Mouse (Mus musculus): Measurements from ENCODE around the gene Gm10447. TPM values are rescaled to one million over a fixed set of nuclear protein-coding genes. Genes with fewer than 3 reads are reported as not detected.

Gene Gm10447
- polyA plus RNA-seq, 1 experiment from 2014 or later = 0.38 TPM

DNA sequence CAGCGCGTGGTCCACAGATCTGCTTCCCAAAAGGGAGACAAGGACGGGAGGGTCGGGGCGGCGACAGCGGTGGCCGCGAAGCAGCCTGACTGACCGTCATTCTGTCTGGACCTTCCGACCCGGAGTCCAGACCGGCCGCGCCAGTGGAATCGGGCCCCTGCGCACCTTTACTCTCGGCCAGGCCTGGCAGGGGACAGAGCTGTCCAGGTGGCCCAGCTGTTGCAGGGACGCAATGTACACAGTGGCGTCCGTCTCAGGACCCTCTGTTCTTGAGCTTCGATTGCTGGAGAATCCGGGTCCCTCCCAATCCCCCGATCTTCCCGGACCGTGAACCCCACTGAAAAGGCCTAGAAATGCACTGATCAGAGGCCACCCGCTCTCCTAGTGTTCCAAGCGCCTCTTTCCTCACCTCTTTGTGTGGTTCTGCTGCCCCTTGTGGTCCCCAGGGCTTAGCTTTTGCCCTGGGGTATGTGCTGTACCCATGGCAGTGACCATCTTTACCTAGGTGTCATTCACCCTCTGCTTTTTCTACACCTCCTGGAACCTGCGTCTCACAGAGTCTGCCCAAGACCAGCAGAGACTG lies 553 bp upstream of the Gm10447 start:
- peak; percentile 50; the same call in 1 of the 2 replicates for ATAC-seq (ENCODE audit: insufficient number of reproducible peaks, insufficient read depth, low FRiP score, low TSS enrichment, low read depth)
- Histone ChIP-seq H3K36me3 (no peaks in the 10 kb centered on the region), H3K4me1 (replicated peaks) (no peaks in the 10 kb centered on the region), H3K9ac (replicated peaks) (peak overlapping the region; percentile 71), H3K9me3 (no peaks in the 10 kb centered on the region), H3K27me3 (peaks cover 34% of the 10 kb centered on the region), H3K27ac (peak overlapping the region; percentile 45), H3K4me2 (peak overlapping the region; percentile 87), H3K4me3 (replicated peaks) (peak overlapping the region; percentile 56)
- 6% methylated on average over 29 of the region's 29 CpGs for WGBS

- H3K36me3 ChIP-seq = no peaks in the 10 kb centered on the region
- peaks cover 14% of the 10 kb centered on the region for H3K27me3 ChIP-seq
- no peak overlapping the region for H3K27ac ChIP-seq
- H3K4me3 ChIP-seq (replicated peaks) = no peak overlapping the region
- 84% methylated on average over 5 of the region's 5 CpGs for WGBS
- peaks cover 7% of the 10 kb centered on the region; the same call in 1 of the 2 replicates for H3K4me1 ChIP-seq (replicated peaks)
- H3K4me2 ChIP-seq = no peak overlapping the region
- no peak overlapping the region for H3K9ac ChIP-seq (replicated peaks)
- no peaks in the 10 kb centered on the region for H3K9me3 ChIP-seq
- ATAC-seq (ENCODE audit: insufficient number of reproducible peaks, insufficient read depth, low FRiP score, low TSS enrichment, low read depth) = no peak
Measured at GRCm38 (mm10) chr11:53453031-53453430, 3.9 kb downstream of the Gm10447 start.

DNA sequence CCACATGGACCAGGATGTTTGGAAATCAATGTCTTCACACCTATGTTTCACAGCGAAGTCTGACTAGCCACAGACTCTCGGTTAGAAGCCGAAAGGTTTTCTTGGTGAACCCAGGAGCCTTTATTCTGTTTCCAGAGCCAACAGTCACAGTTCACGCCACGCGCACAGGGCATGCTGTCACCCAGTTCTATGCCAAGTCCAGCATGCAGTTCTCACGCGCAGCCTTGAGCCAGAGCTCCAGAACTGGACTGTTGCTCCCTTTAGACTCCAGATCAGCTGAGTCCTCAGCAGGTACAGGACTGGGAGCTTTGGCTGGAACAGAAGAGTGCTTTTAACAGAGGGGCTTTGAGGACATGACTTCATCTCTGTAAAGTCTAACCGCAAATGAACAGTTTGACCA lies 4.5 kb downstream of the Gm10447 start:
- Histone ChIP-seq H3K9me3 (no peaks in the 10 kb centered on the region), H3K27ac (no peak overlapping the region), H3K4me2 (no peak overlapping the region), H3K4me3 (replicated peaks) (no peak overlapping the region), H3K27me3 (peaks cover 8% of the 10 kb centered on the region; the same call in 1 of the 2 replicates), H3K4me1 (replicated peaks) (peaks cover 7% of the 10 kb centered on the region; the same call in 1 of the 2 replicates), H3K9ac (replicated peaks) (no peak overlapping the region), H3K36me3 (no peaks in the 10 kb centered on the region)
- WGBS = 91% methylated on average over 9 of the region's 9 CpGs
- no peak for ATAC-seq (ENCODE audit: insufficient number of reproducible peaks, insufficient read depth, low FRiP score, low TSS enrichment, low read depth)

GRCm38 (mm10) chr11:53451361-53451760 lies 5.5 kb downstream of the Gm10447 start:
- H3K36me3 ChIP-seq = no peaks in the 10 kb centered on the region
- no peak overlapping the region for H3K9ac ChIP-seq (replicated peaks)
- peaks cover 7% of the 10 kb centered on the region; the same call in 1 of the 2 replicates for H3K4me1 ChIP-seq (replicated peaks)
- H3K9me3 ChIP-seq = no peaks in the 10 kb centered on the region
- peaks cover 6% of the 10 kb centered on the region; the same call in 1 of the 2 replicates for H3K27me3 ChIP-seq
- ATAC-seq (ENCODE audit: insufficient number of reproducible peaks, insufficient read depth, low FRiP score, low TSS enrichment, low read depth) = no peak
- no peak overlapping the region for H3K4me2 ChIP-seq
- no peak overlapping the region for H3K4me3 ChIP-seq (replicated peaks)
- 55% methylated on average over 2 of the region's 2 CpGs for WGBS
- no peak overlapping the region for H3K27ac ChIP-seq

GRCm38 (mm10) chr11:53450070-53450705 lies 6.7 kb downstream of the Gm10447 start:
- ATAC-seq (ENCODE audit: insufficient number of reproducible peaks, insufficient read depth, low FRiP score, low TSS enrichment, low read depth) = no peak
- no peak overlapping the region for H3K4me2 ChIP-seq
- H3K27ac ChIP-seq = no peak overlapping the region
- peaks cover 7% of the 10 kb centered on the region; the same call in 1 of the 2 replicates for H3K4me1 ChIP-seq (replicated peaks)
- H3K9ac ChIP-seq (replicated peaks) = no peak overlapping the region
- H3K27me3 ChIP-seq = no peaks in the 10 kb centered on the region; the same call in 1 of the 2 replicates
- H3K4me3 ChIP-seq (replicated peaks) = no peak overlapping the region
- WGBS = 43% methylated on average over 15 of the region's 15 CpGs
- H3K36me3 ChIP-seq = no peaks in the 10 kb centered on the region
- H3K9me3 ChIP-seq = no peaks in the 10 kb centered on the region

- Histone ChIP-seq H3K9ac (replicated peaks) (no peak overlapping the region), H3K27ac (no peak overlapping the region), H3K4me3 (replicated peaks) (no peak overlapping the region), H3K36me3 (no peaks in the 10 kb centered on the region), H3K4me2 (no peak overlapping the region), H3K27me3 (no peaks in the 10 kb centered on the region; the same call in 1 of the 2 replicates), H3K9me3 (no peaks in the 10 kb centered on the region), H3K4me1 (replicated peaks) (peaks cover 7% of the 10 kb centered on the region; the same call in 1 of the 2 replicates)
- 73% methylated on average over 1 of the region's 1 CpGs for WGBS
- ATAC-seq (ENCODE audit: insufficient number of reproducible peaks, insufficient read depth, low FRiP score, low TSS enrichment, low read depth) = no peak
Measured at GRCm38 (mm10) chr11:53448529-53448928, 8.4 kb downstream of the Gm10447 start.

- H3K4me2 ChIP-seq = no peak overlapping the region
- peaks cover 7% of the 10 kb centered on the region; the same call in 1 of the 2 replicates for H3K4me1 ChIP-seq (replicated peaks)
- H3K4me3 ChIP-seq (replicated peaks) = no peak overlapping the region
- no peaks in the 10 kb centered on the region; the same call in 1 of the 2 replicates for H3K27me3 ChIP-seq
- H3K9me3 ChIP-seq = no peaks in the 10 kb centered on the region
- no peaks in the 10 kb centered on the region for H3K36me3 ChIP-seq
- WGBS = 86% methylated on average over 8 of the region's 8 CpGs
- H3K27ac ChIP-seq = no peak overlapping the region
- no peak for ATAC-seq (ENCODE audit: insufficient number of reproducible peaks, insufficient read depth, low FRiP score, low TSS enrichment, low read depth)
- no peak overlapping the region for H3K9ac ChIP-seq (replicated peaks)
Measured at GRCm38 (mm10) chr11:53447996-53448395, 8.9 kb downstream of the Gm10447 start.

GRCm38 (mm10) chr11:53446183-53446582 lies 10.7 kb downstream of the Gm10447 start:
- Histone ChIP-seq H3K27ac (no peak overlapping the region), H3K36me3 (no peaks in the 10 kb centered on the region), H3K9me3 (no peaks in the 10 kb centered on the region), H3K27me3 (no peaks in the 10 kb centered on the region; the same call in 1 of the 2 replicates), H3K4me1 (replicated peaks) (peaks cover 7% of the 10 kb centered on the region; the same call in 1 of the 2 replicates), H3K4me3 (replicated peaks) (no peak overlapping the region), H3K9ac (replicated peaks) (no peak overlapping the region), H3K4me2 (no peak overlapping the region)
- ATAC-seq (ENCODE audit: insufficient number of reproducible peaks, insufficient read depth, low FRiP score, low TSS enrichment, low read depth) = no peak
- WGBS = 85% methylated on average over 13 of the region's 13 CpGs

DNA sequence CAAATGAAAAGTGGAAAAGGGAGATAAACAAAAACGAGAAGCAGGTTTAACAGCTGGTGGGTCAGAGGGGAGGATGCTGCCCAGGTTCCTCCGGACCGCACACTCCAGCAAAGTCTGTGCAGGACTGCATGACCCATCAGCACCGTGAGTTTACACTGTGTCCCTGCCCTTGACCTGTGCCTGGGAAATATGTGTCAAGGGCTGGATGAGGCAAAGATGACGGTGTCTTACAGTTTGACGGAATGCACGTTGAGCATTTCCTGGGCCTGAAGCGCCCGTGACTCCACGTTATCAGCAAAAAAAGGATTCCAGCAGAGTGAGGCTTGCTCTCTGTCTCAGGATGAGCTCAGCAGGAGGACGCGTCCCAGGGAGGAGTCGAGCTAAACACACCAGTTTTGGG lies 11.3 kb downstream of the Gm10447 start:
- Histone ChIP-seq H3K27ac (no peak overlapping the region), H3K9me3 (no peaks in the 10 kb centered on the region), H3K9ac (replicated peaks) (0 out of 2 replicates have a peak overlapping the region, but pooled peaks have one; percentile 2), H3K4me2 (no peak overlapping the region), H3K27me3 (no peaks in the 10 kb centered on the region; the same call in 1 of the 2 replicates), H3K4me3 (replicated peaks) (no peak overlapping the region), H3K4me1 (replicated peaks) (peaks cover 6% of the 10 kb centered on the region; the same call in 1 of the 2 replicates), H3K36me3 (no peaks in the 10 kb centered on the region)
- WGBS = 72% methylated on average over 13 of the region's 13 CpGs
- ATAC-seq (ENCODE audit: insufficient number of reproducible peaks, insufficient read depth, low FRiP score, low TSS enrichment, low read depth) = no peak

DNA sequence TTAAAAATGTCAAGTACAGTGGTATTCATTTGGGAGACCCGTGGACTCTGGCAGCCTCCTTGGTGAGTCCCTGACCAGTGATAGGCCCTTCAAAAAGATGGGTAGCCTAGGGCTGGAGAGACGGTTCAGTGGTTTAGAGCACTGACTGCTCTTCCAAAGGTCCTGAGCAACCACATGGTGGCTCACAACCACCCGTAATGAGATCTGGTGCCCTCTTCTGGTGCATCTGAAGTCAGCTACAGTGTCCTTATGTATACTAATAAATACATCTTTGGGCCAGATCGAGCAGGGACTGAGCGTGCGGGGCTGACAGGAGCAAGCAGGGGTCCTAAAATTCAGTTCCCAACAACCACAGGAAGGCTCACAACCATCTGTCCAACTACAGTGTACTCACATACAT lies 13.0 kb downstream of the Gm10447 start:
- Histone ChIP-seq H3K27ac (no peak overlapping the region), H3K36me3 (no peaks in the 10 kb centered on the region), H3K4me1 (replicated peaks) (no peaks in the 10 kb centered on the region), H3K4me3 (replicated peaks) (no peak overlapping the region), H3K4me2 (no peak overlapping the region), H3K27me3 (no peaks in the 10 kb centered on the region), H3K9ac (replicated peaks) (no peak overlapping the region), H3K9me3 (no peaks in the 10 kb centered on the region)
- WGBS = 34% methylated on average over 6 of the region's 6 CpGs
- no peak for ATAC-seq (ENCODE audit: insufficient number of reproducible peaks, insufficient read depth, low FRiP score, low TSS enrichment, low read depth)

DNA sequence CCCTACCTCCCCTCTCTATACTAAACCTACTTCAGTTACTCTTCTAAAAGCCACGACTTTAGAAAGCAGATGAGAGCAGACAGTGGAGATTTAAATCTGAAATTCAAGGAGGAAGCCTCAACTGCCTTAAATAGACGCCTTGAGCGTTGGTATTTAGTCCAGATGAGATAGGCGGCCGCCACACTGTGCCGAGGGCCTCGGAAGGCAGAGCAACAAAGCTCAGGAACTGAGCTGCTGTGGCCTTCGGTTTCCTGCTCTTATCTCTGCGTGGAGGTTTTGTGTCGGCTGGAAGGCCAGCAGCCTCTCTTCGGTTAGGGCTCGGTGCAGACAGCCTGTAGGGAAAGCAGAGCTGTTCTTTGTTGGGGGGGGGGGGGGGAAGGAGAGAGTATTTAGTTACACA lies 15.0 kb downstream of the Gm10447 start:
- Histone ChIP-seq H3K9ac (replicated peaks) (no peak overlapping the region), H3K27ac (no peak overlapping the region), H3K4me1 (replicated peaks) (no peaks in the 10 kb centered on the region), H3K9me3 (no peaks in the 10 kb centered on the region), H3K27me3 (no peaks in the 10 kb centered on the region), H3K4me3 (replicated peaks) (no peak overlapping the region), H3K4me2 (no peak overlapping the region), H3K36me3 (no peaks in the 10 kb centered on the region)
- ATAC-seq (ENCODE audit: insufficient number of reproducible peaks, insufficient read depth, low FRiP score, low TSS enrichment, low read depth) = no peak
- WGBS = 53% methylated on average over 12 of the region's 12 CpGs

Data from limb, embryonic 12.5 days (tissue).